Mouse (Mus musculus): ENCODE results near the gene Unk.

GRCm38 (mm10) chr11:116043286-116043685 is 13.2 kb downstream of the Unk start:
- TF ChIP-seq CTCF (IDR thresholded peaks at IDR 0.05; ENCODE audit: borderline replicate concordance, extremely low read depth, insufficient read depth, insufficient read length) = no peak
- TF ChIP-seq POLR2A (IDR thresholded peaks at IDR 0.05; ENCODE audit: borderline replicate concordance, extremely low read depth, insufficient read depth, insufficient read length, poor library complexity, severe bottlenecking) = no peak
